Mouse (Mus musculus) neural tube, embryonic 15.5 days (tissue): ENCODE results near the gene Lims1. TPM values are rescaled to one million over a fixed set of nuclear protein-coding genes. Genes with fewer than 3 reads are reported as not detected.
A peak's percentile ranks its signal among the peaks of the same experiment; 100 is the strongest.

Experiments used
- ATAC-seq: fragments of 200-750 bp; cut with Nextera tagmentation; 2 replicates; pipeline ENCODE4 v1.8.0; 2017; ENCODE audit warnings: mild to moderate bottlenecking, moderate TSS enrichment, moderate library complexity; ENCODE audit not compliant: low FRiP score
- H3K27ac ChIP-seq: fragments of 300-500 bp; sonication (generic); replicated peaks from 2 replicates; pipeline ENCODE4 v1.5.1; 2015; ENCODE audit warnings: mild to moderate bottlenecking, inconsistent platforms
- H3K27me3 ChIP-seq: fragments of 300-500 bp; sonication (generic); replicated peaks from 2 replicates; pipeline ENCODE4 v1.6.1; 2015; ENCODE audit warnings: inconsistent platforms
- H3K36me3 ChIP-seq: fragments of 300-500 bp; sonication (generic); 2 replicates; pipeline ENCODE4 v1.6.1; 2015; ENCODE audit warnings: inconsistent platforms
- H3K4me1 ChIP-seq: fragments of 300-500 bp; sonication (generic); 2 replicates; pipeline ENCODE4 v1.6.1; 2015; ENCODE audit warnings: inconsistent platforms
- H3K4me2 ChIP-seq: fragments of 300-500 bp; sonication (generic); 2 replicates; pipeline ENCODE4 v1.6.1; 2015; ENCODE audit warnings: inconsistent platforms, mild to moderate bottlenecking, moderate library complexity
- H3K4me3 ChIP-seq: fragments of 300-500 bp; sonication (generic); replicated peaks from 2 replicates; pipeline ENCODE4 v1.5.1; 2015; ENCODE audit warnings: mild to moderate bottlenecking, inconsistent platforms
- H3K9ac ChIP-seq: fragments of 300-500 bp; sonication (generic); replicated peaks from 2 replicates; pipeline ENCODE4 v1.6.1; 2015; ENCODE audit warnings: mild to moderate bottlenecking, inconsistent platforms
- H3K9me3 ChIP-seq: fragments of 300-500 bp; sonication (generic); replicated peaks from 2 replicates; pipeline ENCODE4 v1.6.1; 2016; ENCODE audit warnings: inconsistent platforms
- WGBS: fragments of 180-500 bp; shearing (Covaris S2); methylation state at CpG from one replicate; pipeline ENCODE4 v1.1.7; 2015; ENCODE audit warnings: mixed read lengths; 5-methylcytosine and 5-hydroxymethylcytosine counted together
- polyA plus RNA-seq: library from polyadenylated mRNA; unstranded; fragments of >200 nt; fragmentation: Nextera tagmentation; extraction: Ambion mirVana; gene quantifications from 2 replicates; pipeline ENCODE4 v1.2.1, GENCODE M21; 2015

The Lims1 gene
- 56.6 and 86.2 TPM in 2 replicates for polyA plus RNA-seq

GRCm38 (mm10) chr10:58323028-58323991, at the start of gene Lims1:
Gene Lims1, plus strand, starts transcription at chr10:58323466.
- peaks cover 27% of the 10 kb centered on the region for H3K4me1 ChIP-seq
- H3K4me2 ChIP-seq, result peak within 1 kb of the TSS; percentile 65
- under 1% methylated on average over 77 of the region's 86 CpGs for WGBS
- no peaks in the 10 kb centered on the region for H3K27me3 ChIP-seq
- H3K9ac ChIP-seq, result peak within 1 kb of the TSS; percentile 94
- H3K9me3 ChIP-seq, result no peaks in the 10 kb centered on the region
- H3K4me3 ChIP-seq, result peak within 1 kb of the TSS; percentile 90
- H3K27ac ChIP-seq, result peak within 1 kb of the TSS; percentile 88
- H3K36me3 ChIP-seq, result no peaks in the 10 kb centered on the region
- peak; percentile 98 for ATAC-seq

- Histone ChIP-seq H3K27me3 (no peaks in the 10 kb centered on the region), H3K27ac (no peak overlapping the region), H3K36me3 (peaks cover 56% of the 10 kb centered on the region), H3K4me2 (no peak overlapping the region), H3K4me3 (no peak overlapping the region), H3K9ac (no peak overlapping the region), H3K9me3 (no peaks in the 10 kb centered on the region), H3K4me1 (no peaks in the 10 kb centered on the region)
- no peak for ATAC-seq
- WGBS, result 96% methylated on average over 7 of the region's 7 CpGs
Observed at GRCm38 (mm10) chr10:58282238-58282637, 41.0 kb upstream of the Lims1 start.

- Histone ChIP-seq H3K4me1 (no peaks in the 10 kb centered on the region), H3K9ac (no peak overlapping the region), H3K9me3 (no peaks in the 10 kb centered on the region), H3K27ac (no peak overlapping the region), H3K27me3 (no peaks in the 10 kb centered on the region), H3K4me3 (no peak overlapping the region), H3K4me2 (no peak overlapping the region), H3K36me3 (peaks cover 83% of the 10 kb centered on the region)
- ATAC-seq, result no peak
- 94% methylated on average over 3 of the region's 3 CpGs for WGBS
Observed at GRCm38 (mm10) chr10:58290742-58291141, 32.5 kb upstream of the Lims1 start.

- H3K4me1 ChIP-seq, result no peaks in the 10 kb centered on the region
Observed at GRCm38 (mm10) chr10:58294246-58294645, 29.0 kb upstream of the Lims1 start.

GRCm38 (mm10) chr10:58295605-58296004, 27.7 kb upstream of the Lims1 start:
- Histone ChIP-seq H3K4me1 (no peaks in the 10 kb centered on the region), H3K4me3 (no peak overlapping the region), H3K9me3 (no peaks in the 10 kb centered on the region), H3K27ac (no peak overlapping the region), H3K27me3 (no peaks in the 10 kb centered on the region), H3K36me3 (peaks cover 93% of the 10 kb centered on the region), H3K4me2 (no peak overlapping the region), H3K9ac (no peak overlapping the region)
- ATAC-seq, result no peak
- WGBS, result 94% methylated on average over 3 of the region's 3 CpGs

More at GRCm38 (mm10) chr10:58294246-58294645, 29.0 kb upstream of the Lims1 start:
- no peak overlapping the region for H3K4me3 ChIP-seq
- no peak overlapping the region for H3K27ac ChIP-seq
- no peak for ATAC-seq
- 94% methylated on average over 3 of the region's 3 CpGs for WGBS
- no peak overlapping the region for H3K4me2 ChIP-seq
- H3K36me3 ChIP-seq, result peaks cover 89% of the 10 kb centered on the region
- no peaks in the 10 kb centered on the region for H3K27me3 ChIP-seq
- no peaks in the 10 kb centered on the region for H3K9me3 ChIP-seq
- H3K9ac ChIP-seq, result no peak overlapping the region

- Histone ChIP-seq H3K4me3 (no peak overlapping the region), H3K9me3 (no peaks in the 10 kb centered on the region)
Observed at GRCm38 (mm10) chr10:58304996-58305395, 18.3 kb upstream of the Lims1 start.

GRCm38 (mm10) chr10:58306897-58307296, 16.4 kb upstream of the Lims1 start:
- H3K9me3 ChIP-seq, result no peaks in the 10 kb centered on the region
- 97% methylated on average over 3 of the region's 3 CpGs for WGBS
- no peaks in the 10 kb centered on the region for H3K27me3 ChIP-seq
- H3K27ac ChIP-seq, result no peak overlapping the region
- H3K36me3 ChIP-seq, result peaks cover 58% of the 10 kb centered on the region
- H3K4me1 ChIP-seq, result no peaks in the 10 kb centered on the region
- no peak overlapping the region for H3K4me2 ChIP-seq
- no peak for ATAC-seq
- no peak overlapping the region for H3K4me3 ChIP-seq
- H3K9ac ChIP-seq, result no peak overlapping the region

More at GRCm38 (mm10) chr10:58304996-58305395, 18.3 kb upstream of the Lims1 start:
- no peak for ATAC-seq
- Histone ChIP-seq H3K27ac (no peak overlapping the region), H3K27me3 (no peaks in the 10 kb centered on the region), H3K9ac (no peak overlapping the region), H3K4me1 (no peaks in the 10 kb centered on the region), H3K36me3 (peaks cover 65% of the 10 kb centered on the region), H3K4me2 (no peak overlapping the region)
- 95% methylated on average over 7 of the region's 7 CpGs for WGBS

GRCm38 (mm10) chr10:58310791-58311190, 12.5 kb upstream of the Lims1 start:
- Histone ChIP-seq H3K27ac (no peak overlapping the region), H3K27me3 (no peaks in the 10 kb centered on the region), H3K4me2 (no peak overlapping the region), H3K9me3 (0 out of 2 replicates have a peak, but pooled peaks cover 2% of the 10 kb centered on the region), H3K9ac (no peak overlapping the region), H3K36me3 (peaks cover 55% of the 10 kb centered on the region), H3K4me3 (no peak overlapping the region), H3K4me1 (no peaks in the 10 kb centered on the region)
- ATAC-seq, result no peak
- WGBS, result 86% methylated on average over 1 of the region's 1 CpGs

GRCm38 (mm10) chr10:58312887-58313286, 10.4 kb upstream of the Lims1 start:
- Histone ChIP-seq H3K27me3 (no peaks in the 10 kb centered on the region), H3K9me3 (0 out of 2 replicates have a peak, but pooled peaks cover 2% of the 10 kb centered on the region), H3K27ac (no peak overlapping the region), H3K4me1 (no peaks in the 10 kb centered on the region), H3K36me3 (peaks cover 41% of the 10 kb centered on the region), H3K4me3 (no peak overlapping the region), H3K9ac (no peak overlapping the region), H3K4me2 (no peak overlapping the region)
- no peak for ATAC-seq
- WGBS, result 97% methylated on average over 5 of the region's 5 CpGs

- Histone ChIP-seq H3K9me3 (no peaks in the 10 kb centered on the region), H3K27ac (no peak overlapping the region), H3K36me3 (no peaks in the 10 kb centered on the region), H3K4me2 (no peak overlapping the region), H3K4me3 (no peak overlapping the region), H3K9ac (no peak overlapping the region), H3K27me3 (no peaks in the 10 kb centered on the region), H3K4me1 (peaks cover 14% of the 10 kb centered on the region)
- 90% methylated on average over 3 of the region's 3 CpGs for WGBS
- no peak for ATAC-seq
Observed at GRCm38 (mm10) chr10:58320881-58321280, 2.4 kb upstream of the Lims1 start.

GRCm38 (mm10) chr10:58322361-58323027, 772 bp upstream of the Lims1 start:
- H3K9ac ChIP-seq, result peak overlapping the region; percentile 36; the same call in 1 of the 2 replicates
- peaks cover 27% of the 10 kb centered on the region for H3K4me1 ChIP-seq
- peak overlapping the region; percentile 88 for H3K27ac ChIP-seq
- no peaks in the 10 kb centered on the region for H3K36me3 ChIP-seq
- WGBS, result 36% methylated on average over 6 of the region's 6 CpGs
- H3K4me3 ChIP-seq, result peak overlapping the region; percentile 90
- no peaks in the 10 kb centered on the region for H3K27me3 ChIP-seq
- H3K4me2 ChIP-seq, result peak overlapping the region; percentile 65
- no peaks in the 10 kb centered on the region for H3K9me3 ChIP-seq
- ATAC-seq, result no peak
